Mouse (Mus musculus) bone marrow macrophage, adult 2 months (primary cell): ENCODE measurements around the gene C1qb.

ENCODE experiments used
- CTCF ChIP-seq: IDR thresholded peaks from 2 replicates; pipeline ENCODE4 v1.5.1; 2012; ENCODE audit warnings: low read depth, mild to moderate bottlenecking, low read length, moderate library complexity
- POLR2A ChIP-seq: IDR thresholded peaks from 2 replicates; pipeline ENCODE4 v1.6.1; 2012; ENCODE audit warnings: mild to moderate bottlenecking, low read depth, low read length, borderline replicate concordance

GRCm38 (mm10) chr4:136868371-136868770, 17.6 kb downstream of the C1qb start:
- TF ChIP-seq CTCF (no peak), POLR2A (no peak)
